Mouse (Mus musculus) gastrocnemius, postnatal 4 days (tissue): ENCODE results near the gene Utp11. TPM values are rescaled to one million over a fixed set of nuclear protein-coding genes. Genes with fewer than 3 reads are reported as not detected.

Experiments
- DNase-seq, 2 experiments: peaks; one replicate each; pipeline ENCODE4 v3.0.0; 2021 to 2022; ENCODE audit warnings: low spot score in 2 of 2, mixed read lengths in 2 of 2
- total RNA-seq, 2 experiments: library from RNA; stranded (reverse); gene quantifications; 2 replicates each; pipeline ENCODE4 v1.2.3; 2021

Utp11 gene
- total RNA-seq, 2 experiments from 2014 or later, result 32.1 to 39.2 TPM

- no peak for DNase-seq
Observed at GRCm38 (mm10) chr4:124674334-124675032, 18.9 kb downstream of the Utp11 start.

GRCm38 (mm10) chr4:124672347-124673320 lies 20.8 kb downstream of the Utp11 start:
- DNase-seq, result no peak

GRCm38 (mm10) chr4:124671583-124671982 lies 21.8 kb downstream of the Utp11 start:
- DNase-seq, result no peak

- no peak for DNase-seq
Observed at GRCm38 (mm10) chr4:124670232-124670631, 23.2 kb downstream of the Utp11 start.

- no peak for DNase-seq
Observed at GRCm38 (mm10) chr4:124668078-124668477, 25.3 kb downstream of the Utp11 start.

- DNase-seq, result no peak
Observed at GRCm38 (mm10) chr4:124667476-124668033, 25.8 kb downstream of the Utp11 start.

GRCm38 (mm10) chr4:124664604-124665003 lies 28.8 kb downstream of the Utp11 start:
- no peak for DNase-seq

GRCm38 (mm10) chr4:124664185-124664584 lies 29.2 kb downstream of the Utp11 start:
- DNase-seq, result no peak

GRCm38 (mm10) chr4:124663034-124663433 lies 30.4 kb downstream of the Utp11 start:
- DNase-seq, result no peak

- no peak for DNase-seq
Observed at GRCm38 (mm10) chr4:124660603-124661002, 32.8 kb downstream of the Utp11 start.

- DNase-seq, result no peak
Observed at GRCm38 (mm10) chr4:124659251-124660217, 33.9 kb downstream of the Utp11 start.

- DNase-seq, result no peak
Observed at GRCm38 (mm10) chr4:124658412-124658851, 35.0 kb downstream of the Utp11 start.

GRCm38 (mm10) chr4:124657781-124658180 lies 35.6 kb downstream of the Utp11 start:
- no peak for DNase-seq

GRCm38 (mm10) chr4:124656854-124657650 lies 36.3 kb downstream of the Utp11 start:
- peak; percentile 77 to 78 for DNase-seq

GRCm38 (mm10) chr4:124656518-124656853 lies 36.9 kb downstream of the Utp11 start, which contains the start of gene Pou3f1:
Gene Pou3f1 (plus strand): TSS chr4:124656807.
- DNase-seq, result no peak

- no peak for DNase-seq
Observed at GRCm38 (mm10) chr4:124652886-124653285, 40.5 kb downstream of the Utp11 start.

- DNase-seq, result no peak
Observed at GRCm38 (mm10) chr4:124647909-124648308, 45.5 kb downstream of the Utp11 start.

- no peak for DNase-seq
Observed at GRCm38 (mm10) chr4:124646591-124646990, 46.8 kb downstream of the Utp11 start.

GRCm38 (mm10) chr4:124644974-124645433 lies 48.4 kb downstream of the Utp11 start:
- DNase-seq, result no peak

GRCm38 (mm10) chr4:124643859-124644258 lies 49.5 kb downstream of the Utp11 start:
- no peak for DNase-seq
